Mouse (Mus musculus) embryonic facial prominence, embryonic 14.5 days (tissue): ENCODE measurements at regions not wholly inside any gene's neighbourhood (a gene's known extent, or its start where the extent isn't known, plus 50 kb on each side); places are given as distances from the start of the nearest gene placed in this dataset.

Source experiments
- ATAC-seq: fragments of 200-750 bp; cut with Nextera tagmentation; 2 replicates; pipeline ENCODE4 v1.8.0; 2017; ENCODE audit warnings: low read depth, moderate number of reproducible peaks, moderate TSS enrichment
- DNase-seq: peaks from one replicate; pipeline ENCODE4 v3.0.0-alpha.2; 2015; ENCODE audit warnings: low spot score
- H3K27ac ChIP-seq: fragments of 300-500 bp; sonication (generic); replicated peaks from 2 replicates; pipeline ENCODE4 v1.5.1; 2014; ENCODE audit warnings: low read depth, mild to moderate bottlenecking, low read length, moderate library complexity
- H3K27me3 ChIP-seq: fragments of 300-500 bp; sonication (generic); replicated peaks from 2 replicates; pipeline ENCODE4 v1.6.1; 2014; ENCODE audit warnings: low read length; ENCODE audit not compliant: control insufficient read depth, insufficient read depth
- H3K36me3 ChIP-seq: fragments of 300-500 bp; sonication (generic); 2 replicates; pipeline ENCODE4 v1.6.1; 2014; ENCODE audit warnings: low read length, mixed read lengths; ENCODE audit not compliant: control insufficient read depth, insufficient read depth
- H3K4me1 ChIP-seq: fragments of 300-500 bp; sonication (generic); 2 replicates; pipeline ENCODE4 v1.6.1; 2014; ENCODE audit warnings: antibody characterized with exemption, low read length; ENCODE audit not compliant: control insufficient read depth, insufficient read depth
- H3K4me2 ChIP-seq: fragments of 300-500 bp; sonication (generic); 2 replicates; pipeline ENCODE4 v1.6.1; 2014; ENCODE audit warnings: low read depth, mild to moderate bottlenecking, low read length, moderate library complexity, mixed read lengths
- H3K4me3 ChIP-seq: fragments of 300-500 bp; sonication (generic); 2 replicates; pipeline ENCODE4 v1.5.1; 2014; ENCODE audit warnings: low read depth, mild to moderate bottlenecking, low read length
- H3K9ac ChIP-seq: fragments of 300-500 bp; sonication (generic); 2 replicates; pipeline ENCODE4 v1.6.1; 2014; ENCODE audit warnings: low read depth, mild to moderate bottlenecking, low read length, moderate library complexity, mixed read lengths
- H3K9me3 ChIP-seq: fragments of 300-500 bp; sonication (generic); 2 replicates; pipeline ENCODE4 v1.6.1; 2016; ENCODE audit warnings: low read length; ENCODE audit not compliant: control insufficient read depth
- WGBS: fragments of 180-500 bp; shearing (Covaris S2); extraction: QIAGEN DNeasy Blood & Tissue Kit; methylation state at CpG from one replicate; pipeline ENCODE4 v1.1.7; 2014; 5-methylcytosine and 5-hydroxymethylcytosine counted together

DNA sequence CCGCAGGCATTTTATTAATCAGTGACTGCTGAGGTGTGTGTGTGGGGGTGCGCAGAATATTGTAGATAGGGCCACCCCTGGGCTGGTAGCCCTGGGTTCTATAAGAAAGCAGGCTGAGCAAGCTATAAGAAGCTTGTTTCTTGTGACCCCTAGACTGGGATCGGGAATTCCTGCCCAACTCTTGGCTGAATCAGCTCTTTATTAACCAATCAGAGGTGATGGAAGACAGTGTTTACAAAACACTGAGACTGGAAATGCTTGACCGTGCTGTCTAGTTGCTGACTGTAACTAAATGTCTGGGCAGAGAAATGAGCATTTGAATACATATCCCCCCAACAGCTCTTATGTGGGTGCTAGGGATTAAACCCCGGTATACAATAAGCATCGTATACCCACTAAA lies 114.8 kb upstream of the Pitx1 start:
- Histone ChIP-seq H3K9me3 (no peaks in the 10 kb centered on the region), H3K27ac (no peak overlapping the region), H3K4me3 (no peak overlapping the region), H3K27me3 (no peaks in the 10 kb centered on the region), H3K36me3 (no peaks in the 10 kb centered on the region), H3K9ac (no peak overlapping the region), H3K4me1 (peaks cover 4% of the 10 kb centered on the region), H3K4me2 (no peak overlapping the region)
- DNase-seq (no peak), ATAC-seq (no peak)
- 78% methylated on average over 6 of the region's 6 CpGs for WGBS

DNA sequence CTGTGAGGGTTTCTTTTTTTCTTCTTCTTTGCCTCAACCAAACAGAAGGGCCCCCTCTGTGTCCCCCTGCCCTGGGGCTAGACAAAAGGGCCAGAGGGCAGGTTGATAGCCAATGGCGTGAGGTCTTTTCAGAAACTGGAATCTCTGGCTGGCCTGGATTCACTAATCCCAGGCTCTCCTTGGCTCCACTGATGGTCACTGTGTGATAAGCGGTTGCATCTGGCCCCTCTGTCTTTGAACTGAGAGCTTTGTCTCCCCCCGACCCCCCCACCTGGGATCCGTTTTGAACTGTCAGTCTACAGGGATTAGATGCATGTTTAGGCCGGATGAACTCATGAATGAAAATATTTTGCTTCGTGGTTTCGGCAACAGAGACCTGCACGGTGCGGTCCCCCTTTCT lies 112.6 kb upstream of the Pitx1 start:
- H3K4me3 ChIP-seq, result no peak overlapping the region
- H3K36me3 ChIP-seq, result no peaks in the 10 kb centered on the region
- H3K9ac ChIP-seq, result no peak overlapping the region
- H3K27ac ChIP-seq, result no peak overlapping the region
- H3K9me3 ChIP-seq, result no peaks in the 10 kb centered on the region
- no peaks in the 10 kb centered on the region for H3K27me3 ChIP-seq
- no peak overlapping the region for H3K4me2 ChIP-seq
- 33% methylated on average over 9 of the region's 9 CpGs for WGBS
- peaks cover 4% of the 10 kb centered on the region for H3K4me1 ChIP-seq
- DNase-seq (no peak), ATAC-seq (no peak)

DNA sequence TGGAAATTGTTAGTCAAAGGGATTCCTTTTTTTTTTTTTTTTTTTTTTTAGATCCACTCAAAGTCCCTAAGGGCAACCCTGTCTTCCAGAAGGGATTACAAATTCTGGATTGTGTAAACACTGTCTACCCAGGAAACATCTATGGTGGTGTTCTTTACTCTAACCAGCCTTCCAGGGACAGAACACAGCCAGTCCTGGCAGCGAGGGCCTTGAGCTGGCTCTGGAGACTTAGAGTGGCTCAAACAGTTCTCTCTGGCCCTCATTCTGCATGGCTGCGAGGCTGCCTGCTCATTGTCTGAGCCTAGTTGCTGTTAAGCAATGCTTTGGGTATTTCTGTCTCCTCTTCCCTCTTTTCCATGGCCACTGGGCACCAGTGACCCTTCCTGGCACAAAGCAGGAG lies 112.2 kb upstream of the Pitx1 start:
- 55% methylated on average over 2 of the region's 2 CpGs for WGBS
- H3K27ac ChIP-seq, result no peak overlapping the region

DNA sequence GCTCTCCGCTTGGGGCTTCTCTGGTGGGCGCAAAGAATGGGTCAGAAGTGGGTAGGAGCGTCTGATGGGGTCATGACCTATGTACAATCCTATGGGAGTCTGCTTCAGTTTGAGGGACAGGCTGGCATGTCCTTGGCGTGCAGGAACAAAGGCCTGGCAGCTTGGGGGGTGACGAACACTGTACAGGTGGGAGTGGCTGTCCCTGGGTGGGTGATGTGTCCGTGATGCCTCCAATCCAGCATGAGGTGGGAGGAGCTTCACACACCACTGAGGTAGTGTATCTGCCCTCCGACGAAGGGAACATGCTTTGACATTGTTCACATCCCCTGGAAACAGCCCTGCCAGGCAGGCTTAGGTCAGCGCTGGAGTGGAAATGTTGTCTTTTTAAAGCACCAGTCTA lies 101.4 kb upstream of the Pitx1 start:
- Histone ChIP-seq H3K4me1 (no peaks in the 10 kb centered on the region), H3K4me2 (no peak overlapping the region), H3K27me3 (no peaks in the 10 kb centered on the region), H3K27ac (no peak overlapping the region), H3K9ac (no peak overlapping the region), H3K9me3 (peaks cover 6% of the 10 kb centered on the region; the same call in 1 of the 2 replicates), H3K4me3 (no peak overlapping the region), H3K36me3 (no peaks in the 10 kb centered on the region)
- DNase-seq (peak; percentile 26), ATAC-seq (peak; percentile 62; the same call in 1 of the 2 replicates)
- 69% methylated on average over 9 of the region's 9 CpGs for WGBS

More for the DNA sequence above, 112.2 kb upstream of the Pitx1 start:
- Histone ChIP-seq H3K4me2 (no peak overlapping the region), H3K4me3 (no peak overlapping the region), H3K27me3 (no peaks in the 10 kb centered on the region), H3K4me1 (peaks cover 4% of the 10 kb centered on the region), H3K9me3 (no peaks in the 10 kb centered on the region), H3K36me3 (no peaks in the 10 kb centered on the region), H3K9ac (no peak overlapping the region)
- DNase-seq (no peak), ATAC-seq (no peak)

DNA sequence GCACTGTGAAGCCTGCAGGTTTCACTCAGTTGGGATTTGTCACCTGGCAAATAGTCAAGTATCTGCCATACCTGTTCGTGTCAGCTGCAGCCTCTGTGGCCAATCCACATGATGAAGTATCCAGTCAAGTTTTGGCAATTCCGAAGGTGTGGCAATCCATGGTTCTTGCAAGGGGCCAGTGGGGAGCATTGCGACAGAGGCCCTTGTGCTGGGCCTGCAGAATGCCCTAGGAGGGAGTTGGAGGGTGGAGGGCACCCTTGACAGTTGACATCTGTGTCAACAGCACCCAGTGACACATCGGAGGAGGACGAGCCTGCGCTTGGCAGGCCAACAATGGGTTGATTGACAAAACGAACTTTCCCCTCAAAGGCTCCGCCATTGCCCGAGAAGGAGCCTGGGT lies 101.0 kb upstream of the Pitx1 start:
- Histone ChIP-seq H3K4me2 (no peak overlapping the region), H3K9me3 (peaks cover 6% of the 10 kb centered on the region; the same call in 1 of the 2 replicates), H3K36me3 (no peaks in the 10 kb centered on the region), H3K27me3 (no peaks in the 10 kb centered on the region), H3K27ac (no peak overlapping the region), H3K4me1 (no peaks in the 10 kb centered on the region), H3K9ac (no peak overlapping the region), H3K4me3 (no peak overlapping the region)
- DNase-seq (peak; percentile 52), ATAC-seq (peak; percentile 37; the same call in 1 of the 2 replicates)
- 75% methylated on average over 9 of the region's 9 CpGs for WGBS

DNA sequence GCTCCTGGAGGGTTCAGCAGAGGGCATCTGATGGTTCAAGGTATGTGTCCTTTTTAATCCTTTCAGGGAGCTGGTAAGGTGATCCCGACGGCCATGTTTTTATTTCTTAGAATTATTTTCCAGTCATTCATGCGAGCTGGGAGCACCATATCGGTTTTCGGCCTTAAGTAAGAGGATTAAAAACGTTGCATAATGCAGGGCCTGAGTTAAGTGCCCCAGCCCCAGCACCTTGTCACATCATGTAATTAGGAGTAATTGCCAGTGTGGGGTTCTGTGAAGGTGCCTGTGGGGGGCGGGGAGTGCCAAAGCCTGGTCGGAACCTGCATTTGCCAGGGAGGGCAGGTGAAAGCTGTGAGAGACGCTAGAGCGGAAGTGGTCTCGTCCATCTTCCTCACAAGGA lies 94.6 kb upstream of the Pitx1 start:
- H3K27me3 ChIP-seq, result no peaks in the 10 kb centered on the region
- no peak overlapping the region for H3K27ac ChIP-seq
- no peaks in the 10 kb centered on the region for H3K4me1 ChIP-seq
- no peak overlapping the region for H3K4me3 ChIP-seq
- H3K36me3 ChIP-seq, result no peaks in the 10 kb centered on the region
- peak; percentile 69 for DNase-seq
- ATAC-seq, result peak; percentile 82; the same call in 1 of the 2 replicates
- no peak overlapping the region for H3K4me2 ChIP-seq
- H3K9ac ChIP-seq, result no peak overlapping the region
- 57% methylated on average over 11 of the region's 11 CpGs for WGBS
- no peaks in the 10 kb centered on the region for H3K9me3 ChIP-seq

DNA sequence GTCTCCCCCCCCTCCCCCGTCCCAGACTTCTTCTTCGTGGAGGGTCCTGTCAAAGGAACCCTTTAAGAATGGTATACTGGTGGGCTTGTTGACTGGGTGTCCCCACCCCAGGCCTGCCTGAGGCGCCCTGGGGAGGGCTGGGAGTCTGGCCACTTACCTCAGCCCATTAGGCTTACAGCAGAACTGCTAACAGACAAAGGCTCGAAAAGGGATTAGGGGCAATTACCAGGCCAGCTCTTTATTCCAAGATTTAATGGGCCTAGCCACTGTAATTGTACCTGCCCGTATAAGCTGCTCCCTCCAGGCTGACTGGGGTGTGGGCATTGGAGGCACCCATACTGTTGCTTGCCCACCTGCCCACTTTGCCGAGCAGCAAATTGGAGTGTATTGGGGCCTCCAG lies 93.8 kb upstream of the Pitx1 start:
- ATAC-seq (peak; percentile 80; the same call in 1 of the 2 replicates), DNase-seq (peak; percentile 41)
- H3K36me3 ChIP-seq, result no peaks in the 10 kb centered on the region
- H3K4me2 ChIP-seq, result no peak overlapping the region
- WGBS, result 41% methylated on average over 6 of the region's 6 CpGs
- no peaks in the 10 kb centered on the region for H3K4me1 ChIP-seq
- H3K9me3 ChIP-seq, result no peaks in the 10 kb centered on the region
- H3K9ac ChIP-seq, result no peak overlapping the region
- H3K4me3 ChIP-seq, result no peak overlapping the region
- H3K27me3 ChIP-seq, result no peaks in the 10 kb centered on the region
- no peak overlapping the region for H3K27ac ChIP-seq

DNA sequence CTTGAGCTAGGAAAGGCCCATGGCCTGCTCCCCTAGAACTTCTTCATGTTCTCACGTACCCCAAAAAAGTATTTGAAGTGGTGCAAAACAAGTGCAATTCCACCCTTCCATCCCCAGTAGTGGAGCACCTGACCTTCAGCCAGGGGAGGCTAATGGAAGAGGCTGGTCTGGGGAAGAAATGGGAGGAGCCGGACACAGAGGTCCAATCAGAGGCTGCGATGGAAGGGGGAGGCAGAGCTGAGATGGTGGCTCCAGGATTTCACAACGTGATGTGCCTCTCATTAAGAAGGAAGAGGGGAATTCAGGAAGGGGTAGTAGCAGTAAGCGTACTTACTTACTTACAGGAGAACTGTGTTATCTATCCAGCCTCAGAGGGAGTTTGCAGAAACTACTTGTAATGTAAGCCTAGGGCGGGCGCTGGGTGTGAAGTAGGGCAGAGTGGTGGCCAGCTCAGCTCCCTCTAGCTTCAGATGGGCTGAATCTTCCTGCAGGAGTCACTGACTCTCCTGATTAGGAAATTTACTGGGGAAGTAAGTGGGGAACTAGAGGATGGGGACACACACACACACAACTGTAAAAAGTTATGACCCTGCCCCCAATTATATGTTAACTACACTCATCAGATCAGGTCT lies 87.6 kb upstream of the Pitx1 start:
- no peak overlapping the region for H3K4me3 ChIP-seq
- no peak overlapping the region for H3K27ac ChIP-seq
- DNase-seq (no peak), ATAC-seq (peak; percentile 53; the same call in 1 of the 2 replicates)
- H3K27me3 ChIP-seq, result peaks cover 6% of the 10 kb centered on the region; the same call in 1 of the 2 replicates
- H3K4me1 ChIP-seq, result peaks cover 4% of the 10 kb centered on the region; the same call in 1 of the 2 replicates
- H3K9ac ChIP-seq, result no peak overlapping the region
- 24% methylated on average over 7 of the region's 7 CpGs for WGBS
- H3K36me3 ChIP-seq, result no peaks in the 10 kb centered on the region
- no peaks in the 10 kb centered on the region for H3K9me3 ChIP-seq
- peak overlapping the region; percentile 14; the same call in 1 of the 2 replicates for H3K4me2 ChIP-seq

DNA sequence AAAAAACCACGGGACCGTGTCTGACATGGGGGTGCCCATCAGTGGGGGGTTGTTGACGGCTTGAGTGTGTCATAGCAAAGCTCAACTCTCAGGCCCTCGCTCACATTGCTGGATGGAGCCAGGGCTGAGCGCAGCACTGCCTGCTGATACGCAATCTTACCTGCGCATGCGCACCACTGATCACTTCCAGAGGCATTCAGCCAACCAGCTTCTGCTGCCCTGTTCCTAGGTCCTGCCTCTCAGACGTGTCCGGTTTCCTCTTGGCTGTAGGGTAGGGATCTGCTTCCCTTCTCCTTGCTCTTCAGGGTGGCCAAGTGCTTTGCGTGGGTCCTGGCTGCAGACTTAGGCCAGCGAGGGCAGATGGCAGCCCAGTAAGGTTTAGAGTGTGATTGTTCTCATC lies 81.3 kb upstream of the Pitx1 start:
- H3K4me2 ChIP-seq, result no peak overlapping the region
- 91% methylated on average over 12 of the region's 12 CpGs for WGBS
- DNase-seq (no peak), ATAC-seq (no peak)
- H3K36me3 ChIP-seq, result no peaks in the 10 kb centered on the region
- no peaks in the 10 kb centered on the region for H3K9me3 ChIP-seq
- no peaks in the 10 kb centered on the region for H3K4me1 ChIP-seq
- no peak overlapping the region for H3K9ac ChIP-seq
- H3K27me3 ChIP-seq, result 0 out of 2 replicates have a peak, but pooled peaks cover 6% of the 10 kb centered on the region
- H3K4me3 ChIP-seq, result no peak overlapping the region
- no peak overlapping the region for H3K27ac ChIP-seq
